Mouse (Mus musculus) thymus, adult 2 months (tissue): ENCODE measurements at regions not wholly inside any gene's neighbourhood (a gene's known extent, or its start where the extent isn't known, plus 50 kb on each side); places are given as distances from the start of the nearest gene placed in this dataset.

Experiments
- DNase-seq: peaks from one replicate; pipeline ENCODE4 v3.0.0; 2021
- H3K27ac ChIP-seq: fragments of 200-500 bp; 2 replicates; pipeline ENCODE4 v1.5.1; 2012; ENCODE audit warnings: low read length, control low read depth; ENCODE audit not compliant: control insufficient read depth, insufficient read depth
- H3K27me3 ChIP-seq: fragments of 200-500 bp; 2 replicates; pipeline ENCODE4 v1.6.1; 2012; ENCODE audit warnings: mild to moderate bottlenecking, low read length, moderate library complexity, mixed read lengths; ENCODE audit not compliant: control insufficient read depth, insufficient read depth
- H3K36me3 ChIP-seq: fragments of 200-500 bp; 2 replicates; pipeline ENCODE4 v1.6.1; 2012; ENCODE audit warnings: mild to moderate bottlenecking, low read length, moderate library complexity; ENCODE audit not compliant: control insufficient read depth, insufficient read depth
- H3K4me1 ChIP-seq: fragments of 200-500 bp; replicated peaks from 2 replicates; pipeline ENCODE4 v1.6.1; 2012; ENCODE audit warnings: low read length; ENCODE audit not compliant: control insufficient read depth, insufficient read depth
- H3K4me3 ChIP-seq: fragments of 200-500 bp; 2 replicates; pipeline ENCODE4 v1.5.1; 2012; ENCODE audit warnings: mild to moderate bottlenecking, low read length, control low read depth, moderate library complexity; ENCODE audit not compliant: control insufficient read depth, insufficient read depth
- CTCF ChIP-seq: fragments of 200-500 bp; IDR thresholded peaks from 2 replicates; pipeline ENCODE4 v1.5.1; 2012; ENCODE audit warnings: mild to moderate bottlenecking, control low read depth, low read length, moderate library complexity, borderline replicate concordance; ENCODE audit not compliant: control insufficient read depth, poor library complexity, insufficient read depth; ENCODE audit errors: extremely low read depth
- POLR2A ChIP-seq: fragments of 200-500 bp; IDR thresholded peaks from 2 replicates; pipeline ENCODE4 v1.6.1; 2012; ENCODE audit warnings: mild to moderate bottlenecking, low read length, control low read depth, moderate library complexity; ENCODE audit not compliant: control insufficient read depth, poor library complexity, insufficient read depth; ENCODE audit errors: extremely low read depth
- WGBS: fragments of 180-500 bp; shearing (Covaris S2); methylation state at CpG from one replicate; pipeline ENCODE4 v1.1.7; 2018; 5-methylcytosine and 5-hydroxymethylcytosine counted together

- Histone ChIP-seq H3K27ac (no peak overlapping the region), H3K4me3 (no peak overlapping the region), H3K4me1 (no peaks in the 10 kb centered on the region), H3K27me3 (no peaks in the 10 kb centered on the region), H3K36me3 (no peaks in the 10 kb centered on the region)
- WGBS: 92% methylated on average over 9 of the region's 9 CpGs
- no peak for DNase-seq
- no peak for TF ChIP-seq CTCF
- no peak for TF ChIP-seq POLR2A
These were observed 204.1 kb downstream of the Sox9 start for GRCm38 (mm10) chr11:112986029-112986573.

DNA sequence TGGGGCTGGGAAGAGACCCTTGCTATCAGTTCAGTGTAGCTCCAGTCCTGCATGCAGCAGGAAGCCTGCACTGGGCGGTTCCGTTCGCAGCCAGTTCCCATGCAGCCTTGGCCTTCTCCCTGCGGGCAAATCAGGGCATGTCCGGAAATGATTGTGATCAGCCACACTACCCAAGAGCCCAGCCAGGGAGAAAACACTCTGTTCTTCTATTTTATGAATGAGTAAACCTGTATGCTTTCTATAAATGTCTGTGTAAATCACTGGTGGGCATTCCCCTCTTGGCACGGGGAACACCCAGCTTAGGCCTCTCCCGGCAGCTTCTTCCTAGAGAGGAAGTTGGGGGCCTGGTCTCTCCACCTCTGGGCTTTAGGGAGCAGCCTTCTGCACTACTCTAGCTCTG lies 205.8 kb downstream of the Sox9 start:
- Histone ChIP-seq H3K36me3 (no peaks in the 10 kb centered on the region), H3K4me1 (no peaks in the 10 kb centered on the region), H3K27ac (no peak overlapping the region), H3K4me3 (no peak overlapping the region), H3K27me3 (no peaks in the 10 kb centered on the region)
- TF ChIP-seq POLR2A (no peak), CTCF (no peak)
- no peak for DNase-seq
- WGBS: 36% methylated on average over 7 of the region's 7 CpGs

GRCm38 (mm10) chr11:112988900-112989299 lies 206.9 kb downstream of the Sox9 start:
- H3K4me3 ChIP-seq: no peak overlapping the region
- DNase-seq: no peak
- no peaks in the 10 kb centered on the region for H3K27me3 ChIP-seq
- no peaks in the 10 kb centered on the region for H3K4me1 ChIP-seq
- TF ChIP-seq CTCF (no peak), POLR2A (no peak)
- H3K36me3 ChIP-seq: no peaks in the 10 kb centered on the region
- 83% methylated on average over 1 of the region's 1 CpGs for WGBS
- no peak overlapping the region for H3K27ac ChIP-seq

GRCm38 (mm10) chr11:112989981-112990512 lies 208.0 kb downstream of the Sox9 start:
- Histone ChIP-seq H3K4me3 (no peak overlapping the region), H3K4me1 (no peaks in the 10 kb centered on the region), H3K36me3 (no peaks in the 10 kb centered on the region), H3K27me3 (no peaks in the 10 kb centered on the region), H3K27ac (no peak overlapping the region)
- TF ChIP-seq POLR2A (no peak), CTCF (no peak)
- no peak for DNase-seq
- 85% methylated on average over 13 of the region's 13 CpGs for WGBS

DNA sequence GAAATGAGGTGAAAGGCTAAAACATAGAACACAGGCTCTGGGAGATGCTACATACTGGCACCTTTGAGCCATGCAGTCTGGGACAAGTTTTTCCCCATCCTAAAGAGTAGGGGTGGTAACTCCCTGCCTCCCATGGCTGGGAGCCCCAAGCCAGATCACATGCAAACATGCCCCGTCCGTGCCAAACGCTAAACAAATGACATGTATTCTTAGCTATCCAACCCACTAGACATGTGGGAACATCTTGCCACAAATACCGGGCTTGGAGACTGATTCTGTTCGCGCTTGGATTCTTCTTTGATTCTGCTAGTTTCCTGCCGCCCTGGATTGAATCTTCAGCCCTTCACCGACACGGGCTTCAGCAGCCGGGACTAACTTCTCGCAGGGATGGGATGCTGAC lies 208.7 kb downstream of the Sox9 start:
- WGBS: 94% methylated on average over 11 of the region's 11 CpGs
- DNase-seq: no peak
- no peaks in the 10 kb centered on the region for H3K36me3 ChIP-seq
- no peaks in the 10 kb centered on the region for H3K27me3 ChIP-seq
- TF ChIP-seq CTCF (no peak), POLR2A (no peak)
- no peak overlapping the region for H3K27ac ChIP-seq
- H3K4me3 ChIP-seq: no peak overlapping the region
- H3K4me1 ChIP-seq: no peaks in the 10 kb centered on the region

DNA sequence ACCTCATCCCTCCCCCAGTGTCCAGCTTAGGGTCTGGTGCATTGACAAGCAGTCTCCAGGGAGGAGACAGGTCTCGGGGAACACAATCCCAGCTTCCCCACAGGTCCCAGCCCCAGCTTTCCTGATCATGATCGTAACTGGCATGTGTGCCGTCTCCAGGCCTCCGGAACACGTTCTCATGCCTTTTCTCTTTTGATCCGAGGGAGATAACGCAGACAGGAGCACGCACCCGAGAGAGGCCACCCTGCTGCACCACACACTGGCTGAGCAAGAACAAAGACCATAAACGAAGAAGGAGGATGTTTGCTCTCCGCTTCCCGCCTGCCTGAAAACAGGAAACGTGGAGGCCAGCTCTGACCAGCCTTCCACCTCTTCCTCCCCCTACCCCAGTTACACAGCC lies 209.8 kb downstream of the Sox9 start:
- WGBS: 35% methylated on average over 13 of the region's 13 CpGs
- Histone ChIP-seq H3K4me1 (no peaks in the 10 kb centered on the region), H3K36me3 (no peaks in the 10 kb centered on the region), H3K27me3 (no peaks in the 10 kb centered on the region), H3K27ac (no peak overlapping the region), H3K4me3 (no peak overlapping the region)
- TF ChIP-seq CTCF (no peak), POLR2A (no peak)
- DNase-seq: no peak

GRCm38 (mm10) chr11:112998777-112999583 lies 217.0 kb downstream of the Sox9 start:
- no peaks in the 10 kb centered on the region for H3K27me3 ChIP-seq
- DNase-seq: no peak
- no peak overlapping the region for H3K4me3 ChIP-seq
- no peaks in the 10 kb centered on the region for H3K4me1 ChIP-seq
- 72% methylated on average over 5 of the region's 5 CpGs for WGBS
- no peak for TF ChIP-seq CTCF
- TF ChIP-seq POLR2A: no peak
- H3K27ac ChIP-seq: no peak overlapping the region
- H3K36me3 ChIP-seq: no peaks in the 10 kb centered on the region
